Mouse (Mus musculus) liver, postnatal 0 days (tissue): ENCODE results near the gene Mcat. TPM values are rescaled to one million over a fixed set of nuclear protein-coding genes. Genes with fewer than 3 reads are reported as not detected.
"Not testable (repeated sequence)": the region's sequence is repeated elsewhere in the genome, so short reads cannot be mapped to it uniquely, and the experiment has no call there.

Source experiments
- ATAC-seq: fragments of 200-750 bp; cut with Nextera tagmentation; 2 replicates; pipeline ENCODE4 v1.8.0; 2017; ENCODE audit warnings: mild to moderate bottlenecking, moderate library complexity
- DNase-seq: peaks from one replicate; pipeline ENCODE4 v3.0.0-alpha.2; 2016
- H3K27ac ChIP-seq: fragments of 300-500 bp; sonication (generic); 2 replicates; pipeline ENCODE4 v1.5.1; 2014; ENCODE audit warnings: antibody characterized with exemption, moderate library complexity, mild to moderate bottlenecking, low read depth
- H3K27me3 ChIP-seq: fragments of 300-500 bp; sonication (generic); 2 replicates; pipeline ENCODE4 v1.6.1; 2014; ENCODE audit warnings: low read length, control low read depth, mixed read lengths; ENCODE audit not compliant: insufficient read depth
- H3K36me3 ChIP-seq: fragments of 300-500 bp; sonication (generic); replicated peaks from 2 replicates; pipeline ENCODE4 v1.6.1; 2014; ENCODE audit warnings: mild to moderate bottlenecking, control low read depth, low read length, moderate library complexity, mixed read lengths; ENCODE audit not compliant: insufficient read depth
- H3K4me1 ChIP-seq: fragments of 300-500 bp; sonication (generic); 2 replicates; pipeline ENCODE4 v1.6.1; 2014; ENCODE audit warnings: antibody characterized with exemption, mild to moderate bottlenecking, control low read depth; ENCODE audit not compliant: insufficient read depth
- H3K4me2 ChIP-seq: fragments of 300-500 bp; sonication (generic); 2 replicates; pipeline ENCODE4 v1.6.1; 2014; ENCODE audit warnings: low read depth, mild to moderate bottlenecking, low read length, moderate library complexity, mixed read lengths
- H3K4me3 ChIP-seq: fragments of 300-500 bp; sonication (generic); 2 replicates; pipeline ENCODE4 v1.5.1; 2014; ENCODE audit warnings: low read depth, low read length
- H3K9ac ChIP-seq: fragments of 300-500 bp; sonication (generic); replicated peaks from 2 replicates; pipeline ENCODE4 v1.6.1; 2014; ENCODE audit warnings: mild to moderate bottlenecking, moderate library complexity
- H3K9me3 ChIP-seq: fragments of 300-500 bp; sonication (generic); 2 replicates; pipeline ENCODE4 v1.6.1; 2016; ENCODE audit warnings: mild to moderate bottlenecking, control low read depth, low read length, mixed read lengths
- CTCF ChIP-seq: sonication (generic); IDR thresholded peaks from 2 replicates; pipeline ENCODE4 v1.5.1; 2016; ENCODE audit warnings: antibody characterized with exemption, low read depth
- EP300 ChIP-seq: IDR thresholded peaks from 2 replicates; pipeline ENCODE4 v1.6.1; 2016; ENCODE audit warnings: antibody characterized with exemption, low read depth, mild to moderate bottlenecking
- WGBS: fragments of 180-500 bp; shearing (Covaris S2); extraction: QIAGEN DNeasy Blood & Tissue Kit; methylation state at CpG from one replicate; pipeline ENCODE4 v1.1.7; 2014; ENCODE audit not compliant: insufficient replicate concordance; 5-methylcytosine and 5-hydroxymethylcytosine counted together
- polyA plus RNA-seq: library from polyadenylated mRNA; unstranded; fragments of >200 nt; fragmentation: Nextera tagmentation; extraction: Ambion mirVana; gene quantifications from 2 replicates; pipeline ENCODE4 v1.2.1, GENCODE M21; 2015

The Mcat gene
- polyA plus RNA-seq, 1 experiment from 2014 or later, result 20.0 TPM

GRCm38 (mm10) chr15:83518215-83519048 is 45.2 kb downstream of the Mcat start:
- no peaks in the 10 kb centered on the region for H3K27me3 ChIP-seq
- 36% methylated on average over 20 of the region's 20 CpGs for WGBS
- no peaks in the 10 kb centered on the region for H3K4me1 ChIP-seq
- no peak overlapping the region for H3K4me2 ChIP-seq
- peak; percentile 56 for DNase-seq
- TF ChIP-seq CTCF (peak; percentile 85), EP300 (no peak)
- peak; percentile 51; the same call in 1 of the 2 replicates for ATAC-seq
- no peaks in the 10 kb centered on the region for H3K36me3 ChIP-seq
- no peak overlapping the region for H3K27ac ChIP-seq
- H3K4me3 ChIP-seq, result no peak overlapping the region
- no peak overlapping the region for H3K9ac ChIP-seq
- no peaks in the 10 kb centered on the region for H3K9me3 ChIP-seq

- H3K9me3 ChIP-seq, result no peaks in the 10 kb centered on the region
- TF ChIP-seq EP300 (no peak), CTCF (no peak)
- DNase-seq (no peak), ATAC-seq (no peak)
- peaks cover 8% of the 10 kb centered on the region for H3K4me1 ChIP-seq
- WGBS, result 67% methylated on average over 5 of the region's 5 CpGs
- no peak overlapping the region for H3K4me2 ChIP-seq
- H3K27me3 ChIP-seq, result no peaks in the 10 kb centered on the region
- no peak overlapping the region for H3K4me3 ChIP-seq
- H3K36me3 ChIP-seq, result no peaks in the 10 kb centered on the region
- no peak overlapping the region for H3K27ac ChIP-seq
- no peak overlapping the region for H3K9ac ChIP-seq
Observed at GRCm38 (mm10) chr15:83515018-83515417, 48.6 kb downstream of the Mcat start.

- Histone ChIP-seq H3K4me3 (no peak overlapping the region), H3K9me3 (no peaks in the 10 kb centered on the region), H3K27ac (no peak overlapping the region), H3K9ac (no peak overlapping the region), H3K4me1 (peaks cover 10% of the 10 kb centered on the region), H3K27me3 (no peaks in the 10 kb centered on the region), H3K4me2 (no peak overlapping the region), H3K36me3 (no peaks in the 10 kb centered on the region)
- ATAC-seq (no peak), DNase-seq (no peak)
- TF ChIP-seq EP300, result no peak
- no peak for TF ChIP-seq CTCF
- 66% methylated on average over 13 of the region's 13 CpGs for WGBS
Observed at GRCm38 (mm10) chr15:83512489-83513281, 50.9 kb downstream of the Mcat start.

GRCm38 (mm10) chr15:83510805-83511405 is 52.7 kb downstream of the Mcat start, which contains the start of gene Ttll1:
Ttll1 (minus strand) TSS chr15:83510893.
- 9% methylated on average over 41 of the region's 41 CpGs for WGBS
- Histone ChIP-seq H3K4me1 (peaks cover 10% of the 10 kb centered on the region), H3K4me2 (peak within 1 kb of the TSS; percentile 91), H3K27me3 (no peaks in the 10 kb centered on the region), H3K9me3 (no peaks in the 10 kb centered on the region), H3K4me3 (peak within 1 kb of the TSS; percentile 56), H3K9ac (peak within 1 kb of the TSS; percentile 53), H3K36me3 (no peaks in the 10 kb centered on the region), H3K27ac (peak within 1 kb of the TSS; percentile 30; the same call in 1 of the 2 replicates)
- TF ChIP-seq CTCF, result no peak
- TF ChIP-seq EP300, result no peak
- DNase-seq, result peak; percentile 96
- ATAC-seq, result peak; percentile 99

GRCm38 (mm10) chr15:83509950-83510804 is 53.4 kb downstream of the Mcat start:
- H3K9me3 ChIP-seq, result no peaks in the 10 kb centered on the region
- H3K4me2 ChIP-seq, result peak overlapping the region; percentile 91
- ATAC-seq (peak; percentile 31), DNase-seq (no peak)
- no peaks in the 10 kb centered on the region for H3K27me3 ChIP-seq
- peak overlapping the region; percentile 53 for H3K9ac ChIP-seq
- H3K27ac ChIP-seq, result peak overlapping the region; percentile 30; the same call in 1 of the 2 replicates
- 27% methylated on average over 17 of the region's 17 CpGs for WGBS
- no peaks in the 10 kb centered on the region for H3K36me3 ChIP-seq
- peak overlapping the region; percentile 56 for H3K4me3 ChIP-seq
- TF ChIP-seq CTCF (no peak; the same call in 1 of the 2 replicates), EP300 (no peak)
- H3K4me1 ChIP-seq, result peaks cover 10% of the 10 kb centered on the region

- H3K27ac ChIP-seq, ATAC-seq: not testable (repeated sequence)
- WGBS, result 66% methylated on average over 6 of the region's 6 CpGs
Observed at GRCm38 (mm10) chr15:83501483-83501882, 62.1 kb downstream of the Mcat start.

More at GRCm38 (mm10) chr15:83501483-83501882, 62.1 kb downstream of the Mcat start:
- H3K4me1 ChIP-seq, DNase-seq, H3K27me3 ChIP-seq, H3K4me2 ChIP-seq, H3K36me3 ChIP-seq, H3K4me3 ChIP-seq, H3K9me3 ChIP-seq, H3K9ac ChIP-seq: not testable (repeated sequence)
